Mouse (Mus musculus) lung, postnatal 14 days (tissue): Measurements from ENCODE around the gene Mrps33.

Experiments used
- DNase-seq: peaks from one replicate; pipeline ENCODE4 v3.0.0; 2021

The Mrps33 gene

DNA sequence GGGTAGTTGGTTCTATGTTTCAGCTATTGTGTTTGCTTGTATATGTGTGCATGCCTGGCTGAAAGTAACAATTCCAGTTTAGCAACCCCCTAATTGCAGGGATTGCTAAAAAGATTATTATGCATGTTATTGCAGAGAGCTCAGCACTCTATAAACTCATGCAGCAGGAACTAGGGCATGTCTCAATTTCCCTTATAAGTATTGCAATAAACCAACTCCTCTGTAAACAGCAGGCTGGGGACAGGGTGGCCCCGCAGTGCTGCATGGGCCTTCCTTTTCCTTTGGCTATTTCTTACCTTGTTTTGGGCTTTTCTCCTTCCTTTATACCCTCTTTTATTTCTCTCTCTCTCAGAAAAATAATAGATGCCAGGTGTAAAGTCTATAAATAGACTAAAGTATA lies 32.3 kb downstream of the Mrps33 start:
- no peak for DNase-seq

DNA sequence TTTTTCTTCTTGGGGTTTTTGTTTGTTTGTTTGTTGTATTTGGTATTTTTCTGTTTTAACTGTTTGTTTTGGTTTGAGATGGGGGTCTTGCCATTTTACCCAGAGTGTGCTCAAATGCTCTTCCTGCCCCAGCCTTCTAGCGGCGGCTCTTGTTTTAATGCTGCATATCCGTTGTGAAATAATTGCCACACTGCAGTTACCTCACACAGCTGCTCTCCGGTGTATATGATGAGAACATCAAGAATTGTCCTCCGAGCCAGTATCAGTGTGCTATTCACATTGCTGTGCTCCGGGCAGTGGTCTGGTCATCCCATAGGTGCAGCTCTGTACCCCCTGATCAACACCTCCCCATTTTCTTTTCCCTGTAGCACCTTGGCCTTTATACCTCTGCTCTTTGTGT lies 34.5 kb downstream of the Mrps33 start:
- DNase-seq = no peak

DNA sequence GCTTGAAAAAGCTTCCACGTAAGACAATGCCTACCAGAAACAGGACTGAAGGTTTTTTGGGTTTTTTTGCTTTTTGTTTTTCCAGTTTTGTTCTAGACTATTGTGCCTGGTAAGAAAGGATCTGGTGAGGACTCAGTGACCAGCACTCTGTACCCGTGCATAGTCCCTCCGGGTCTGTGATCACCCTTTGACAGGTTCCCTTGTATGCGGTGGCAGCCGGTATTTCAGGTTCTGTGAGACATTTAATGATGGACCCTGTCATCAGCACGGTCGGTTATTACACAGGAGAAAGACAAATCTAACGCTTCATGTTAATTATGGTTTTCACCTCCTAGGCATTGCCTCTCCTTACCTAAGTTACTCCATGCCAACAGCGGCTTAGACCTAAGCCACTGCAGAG lies 35.8 kb downstream of the Mrps33 start:
- DNase-seq = no peak

DNA sequence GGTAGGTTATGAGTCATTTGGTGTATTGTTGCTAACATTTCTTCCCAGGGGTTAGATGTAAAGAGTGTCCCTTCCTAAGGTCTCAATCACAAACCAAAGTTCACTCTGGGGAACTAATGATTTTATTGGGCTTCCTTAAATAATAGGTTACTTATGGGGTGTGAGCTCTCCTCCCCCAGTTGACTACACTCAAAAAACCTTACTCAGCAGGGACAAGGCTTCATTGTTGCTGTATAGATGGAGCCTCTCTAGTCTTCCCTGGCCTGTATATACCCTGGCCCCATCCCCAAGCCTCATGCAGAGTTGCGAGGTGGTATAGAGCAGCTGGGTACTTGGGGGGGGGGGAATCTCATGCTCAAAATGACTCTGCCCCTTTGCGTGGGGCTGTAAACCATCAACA lies 53.6 kb downstream of the Mrps33 start:
- no peak for DNase-seq
